Mouse (Mus musculus) cerebellum, postnatal 14 days (tissue): ENCODE data around the gene Galns.
A peak's percentile ranks its signal among the peaks of the same experiment; 100 is the strongest.

ENCODE experiments used
- DNase-seq, 2 experiments: peaks; one replicate each; pipeline ENCODE4 v3.0.0; 2021; ENCODE audit warnings: mixed read lengths in 2 of 2

Gene Galns

GRCm38 (mm10) chr8:122611295-122612133 lies at the start of gene Galns, which contains the start of gene Trappc2l:
TSS of gene Galns (minus strand) at chr8:122611463.
TSS of gene Trappc2l (plus strand) at chr8:122611640.
- peak; percentile 96 to 97 for DNase-seq

GRCm38 (mm10) chr8:122660022-122660421 lies 48.8 kb upstream of the Galns start:
- peak in 1 of 2 experiments; percentile 57 for DNase-seq

- no peak for DNase-seq
Measured at GRCm38 (mm10) chr8:122658807-122659160, 47.5 kb upstream of the Galns start.

- no peak for DNase-seq
Measured at GRCm38 (mm10) chr8:122658149-122658806, 47.0 kb upstream of the Galns start.

- peak; percentile 57 to 60 for DNase-seq
Measured at GRCm38 (mm10) chr8:122656056-122656999, 45.1 kb upstream of the Galns start.

GRCm38 (mm10) chr8:122654768-122655167 lies 43.5 kb upstream of the Galns start:
- peak; percentile 50 to 59 for DNase-seq

- no peak for DNase-seq
Measured at GRCm38 (mm10) chr8:122652643-122653042, 41.4 kb upstream of the Galns start.

- DNase-seq = peak in 1 of 2 experiments; percentile 57
Measured at GRCm38 (mm10) chr8:122651326-122651921, 40.2 kb upstream of the Galns start.

GRCm38 (mm10) chr8:122648192-122648970 lies 37.1 kb upstream of the Galns start:
- DNase-seq = no peak

GRCm38 (mm10) chr8:122646337-122646736 lies 35.1 kb upstream of the Galns start:
- DNase-seq = no peak

GRCm38 (mm10) chr8:122644175-122644954 lies 33.1 kb upstream of the Galns start:
- DNase-seq = no peak

GRCm38 (mm10) chr8:122642071-122642470 lies 30.8 kb upstream of the Galns start:
- peak; percentile 60 to 71 for DNase-seq

- DNase-seq = no peak
Measured at GRCm38 (mm10) chr8:122641406-122641805, 30.1 kb upstream of the Galns start.

GRCm38 (mm10) chr8:122640825-122641224 lies 29.6 kb upstream of the Galns start:
- DNase-seq = no peak

GRCm38 (mm10) chr8:122639521-122640248 lies 28.4 kb upstream of the Galns start:
- DNase-seq = peak; percentile 86 to 88

GRCm38 (mm10) chr8:122638601-122639000 lies 27.3 kb upstream of the Galns start:
- peak; percentile 72 to 77 for DNase-seq

GRCm38 (mm10) chr8:122637230-122637629 lies 26.0 kb upstream of the Galns start:
- no peak for DNase-seq

- peak in 1 of 2 experiments; percentile 55 for DNase-seq
Measured at GRCm38 (mm10) chr8:122636803-122637175, 25.5 kb upstream of the Galns start.

- no peak for DNase-seq
Measured at GRCm38 (mm10) chr8:122635878-122636802, 24.9 kb upstream of the Galns start.
